Mouse (Mus musculus) adrenal gland, postnatal 4 days (tissue): ENCODE measurements at regions not wholly inside any gene's neighbourhood (a gene's known extent, or its start where the extent isn't known, plus 50 kb on each side); places are given as distances from the start of the nearest gene placed in this dataset.
"Not testable (repeated sequence)": the region's sequence is repeated elsewhere in the genome, so short reads cannot be mapped to it uniquely, and the experiment has no call there.

Source experiments
- DNase-seq, 2 experiments: peaks; one replicate each; pipeline ENCODE4 v3.0.0; 2021 to 2022; ENCODE audit warnings: low spot score in 2 of 2, mixed read lengths in 2 of 2

DNA sequence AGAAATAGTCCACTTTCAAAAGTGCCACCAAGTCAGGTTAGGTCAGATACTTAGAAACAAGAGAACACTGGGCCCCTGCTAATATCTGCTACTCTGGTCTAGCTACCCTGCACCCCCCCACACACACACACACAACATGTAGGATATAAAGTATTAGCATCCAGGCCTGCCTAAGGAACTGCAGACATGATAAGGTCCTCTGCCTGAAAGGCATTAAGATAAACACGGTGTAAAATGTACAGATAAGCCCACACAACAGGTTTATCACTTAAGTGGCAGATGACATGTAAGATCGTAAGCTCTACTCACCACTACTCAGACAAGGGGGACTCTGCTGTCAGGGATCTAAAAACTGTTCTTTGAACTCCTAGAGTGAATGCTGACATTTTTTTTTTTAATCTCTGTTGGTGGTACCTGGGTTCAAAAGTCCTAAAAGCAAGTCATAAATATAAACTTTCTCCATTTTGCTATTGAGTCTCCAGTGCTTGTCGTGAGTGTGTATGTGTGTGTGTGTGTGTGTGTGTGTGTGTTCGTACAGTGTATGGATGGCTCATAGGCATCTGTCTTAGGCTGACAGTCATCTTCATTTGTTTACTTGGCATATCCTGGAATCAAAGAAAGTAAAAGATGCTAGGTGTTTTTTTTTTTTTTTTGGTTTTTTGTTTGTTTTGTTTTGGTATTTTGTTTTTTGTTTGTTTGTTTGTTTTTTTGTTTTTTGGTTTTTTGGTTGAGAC, 52.2 kb downstream of the Gm9817 start:
- no peak for DNase-seq

DNA sequence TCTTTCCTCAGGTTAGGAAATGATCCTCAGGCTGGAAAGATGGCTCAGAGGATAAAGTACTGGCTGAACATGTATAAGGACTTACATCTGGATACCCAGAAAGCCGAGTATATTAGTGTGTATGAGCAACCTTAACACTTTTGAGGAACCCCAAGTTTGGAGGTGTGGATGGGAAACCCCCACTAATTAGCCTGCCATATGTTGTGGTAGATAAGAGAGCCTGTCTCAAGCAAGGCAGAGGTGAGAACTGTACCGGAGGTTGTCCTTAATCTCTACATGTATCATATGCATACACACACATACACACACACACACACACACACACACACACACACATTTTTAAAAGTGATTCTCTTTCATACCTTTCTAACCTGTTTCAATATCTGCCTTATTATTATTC, 62.1 kb downstream of the Gm9817 start:
- DNase-seq: no peak

DNA sequence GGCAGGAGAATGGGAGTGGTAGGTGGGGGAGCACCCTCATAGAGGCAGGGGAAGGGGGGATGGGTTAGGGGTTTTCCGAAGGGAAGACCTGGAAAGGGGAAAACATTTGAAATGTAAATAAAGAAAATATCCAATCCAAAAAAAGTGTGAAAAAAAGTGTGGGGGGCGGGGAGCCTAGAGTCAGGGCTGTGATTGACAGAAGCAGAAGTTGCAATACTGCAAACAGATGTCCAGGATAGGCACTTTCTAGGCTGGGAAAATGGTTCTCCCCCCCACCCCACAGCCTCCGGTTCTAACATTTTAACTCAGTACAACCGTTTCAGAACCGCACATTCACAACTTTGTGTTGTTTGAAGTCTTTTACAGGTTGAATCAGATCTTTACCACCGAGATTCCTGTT, 66.6 kb downstream of the Gm9817 start:
- no peak for DNase-seq

DNA sequence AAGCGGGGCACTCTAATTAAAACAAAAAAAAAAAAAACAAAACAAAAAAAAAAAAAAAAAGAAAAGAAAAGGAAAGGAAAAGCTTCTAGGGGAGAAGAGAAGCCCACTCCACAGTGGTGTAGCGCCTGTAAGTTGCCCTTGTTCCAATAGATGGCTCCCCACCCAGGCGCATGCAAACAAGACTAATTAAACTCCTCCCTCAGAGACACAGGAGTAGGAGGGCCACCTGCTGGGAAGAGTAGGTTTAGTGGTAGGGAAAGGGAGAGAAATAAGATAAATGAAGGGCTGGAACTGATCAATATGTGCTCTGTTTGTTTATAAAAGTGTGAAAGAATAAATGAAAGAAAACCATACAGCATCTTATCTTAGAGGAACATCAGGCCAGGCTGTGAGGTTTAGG, 77.7 kb downstream of the Gm9817 start:
- no peak for DNase-seq

DNA sequence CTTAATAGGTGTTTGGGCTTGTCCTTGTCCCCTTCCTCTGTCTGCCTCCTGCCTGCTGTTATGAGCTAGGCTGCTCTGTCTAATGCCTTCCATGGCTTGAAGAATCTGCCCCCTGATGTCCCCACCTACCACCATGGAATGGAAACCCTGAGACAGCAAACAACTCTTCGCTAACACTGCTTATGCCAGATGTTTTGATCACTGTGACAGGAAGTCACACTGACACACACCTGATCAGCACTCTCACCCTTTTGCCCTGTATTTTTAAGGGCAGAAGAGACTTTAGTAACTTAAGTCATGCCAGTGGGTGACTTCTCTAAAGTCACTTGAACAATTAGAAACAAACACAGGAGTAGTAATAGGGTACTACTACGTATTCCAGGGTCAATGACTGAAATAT, 78.5 kb downstream of the Gm9817 start:
- no peak for DNase-seq

DNA sequence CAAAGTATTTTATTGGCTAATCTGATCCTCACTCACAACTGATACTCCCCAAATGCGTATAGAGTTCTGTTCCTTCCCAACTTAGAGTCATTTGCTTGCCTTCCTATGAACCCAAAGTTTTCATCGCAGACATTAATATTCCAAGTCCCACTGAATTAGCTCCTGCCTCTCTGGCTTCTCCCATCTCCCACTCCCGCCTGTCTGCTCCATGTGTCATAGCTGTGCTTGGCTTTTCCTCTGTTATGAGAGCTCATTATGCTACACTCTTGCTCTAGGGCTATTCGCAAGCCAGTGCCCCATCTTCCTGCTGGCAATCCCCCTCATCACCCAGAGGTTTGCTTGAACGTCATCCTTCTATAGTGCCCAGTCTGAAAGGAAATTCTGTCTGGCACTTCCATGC, 81.8 kb downstream of the Gm9817 start:
- no peak for DNase-seq

DNA sequence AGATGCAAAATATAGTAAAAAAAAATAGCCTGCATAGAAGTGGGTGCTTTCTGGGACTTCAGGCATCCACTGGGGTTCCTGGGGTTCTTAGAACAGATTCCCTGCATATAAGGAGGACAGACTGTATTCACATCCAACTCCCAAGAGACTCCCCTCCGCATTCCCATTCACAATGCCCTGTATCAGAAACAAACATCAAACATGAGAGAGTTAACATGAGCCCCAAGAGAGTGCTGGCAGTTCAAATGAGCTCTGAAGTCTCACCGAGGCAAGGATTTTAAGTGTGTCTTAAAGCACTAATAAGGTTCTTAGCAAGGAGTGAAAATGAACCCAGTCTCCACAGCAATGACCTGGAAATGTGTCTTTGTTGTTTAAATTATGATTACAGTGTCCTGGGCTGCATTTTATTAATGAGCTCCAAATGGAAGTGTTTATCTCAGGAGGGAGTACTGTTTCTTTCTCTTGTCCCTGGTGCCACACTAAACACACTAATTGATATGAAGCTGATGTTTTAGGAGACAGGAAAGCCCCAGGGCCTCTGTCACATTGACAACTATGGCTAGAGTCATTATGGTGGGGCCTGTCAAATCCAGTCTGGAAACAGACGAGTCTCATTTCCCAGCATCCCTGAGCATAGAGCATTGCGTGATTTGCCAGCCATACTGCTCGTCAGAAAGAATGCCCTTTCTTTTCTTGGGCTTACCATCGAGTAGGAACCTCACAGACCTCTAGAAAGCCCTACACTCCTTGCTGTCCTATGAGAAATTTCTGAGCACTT, 85.7 kb downstream of the Gm9817 start:
- no peak for DNase-seq

DNA sequence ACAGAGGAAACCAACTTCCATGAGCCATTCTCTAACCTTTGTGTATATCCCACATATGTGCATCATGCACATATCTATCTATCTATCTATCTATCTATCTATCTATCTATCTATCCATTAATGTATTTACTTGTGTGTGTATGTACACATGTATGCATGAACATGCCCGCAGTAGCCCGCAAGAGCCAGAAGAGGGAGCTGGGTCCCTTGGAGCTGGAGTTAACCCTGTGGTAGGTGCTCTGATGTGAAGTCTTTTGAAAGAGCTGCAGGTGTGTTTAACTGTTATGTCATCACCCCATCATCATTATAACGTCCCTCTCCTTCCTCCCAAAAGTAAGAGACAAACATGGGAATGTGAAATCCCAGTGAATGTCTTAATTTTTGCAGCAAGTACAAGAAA, 86.7 kb downstream of the Gm9817 start:
- DNase-seq: no peak

DNA sequence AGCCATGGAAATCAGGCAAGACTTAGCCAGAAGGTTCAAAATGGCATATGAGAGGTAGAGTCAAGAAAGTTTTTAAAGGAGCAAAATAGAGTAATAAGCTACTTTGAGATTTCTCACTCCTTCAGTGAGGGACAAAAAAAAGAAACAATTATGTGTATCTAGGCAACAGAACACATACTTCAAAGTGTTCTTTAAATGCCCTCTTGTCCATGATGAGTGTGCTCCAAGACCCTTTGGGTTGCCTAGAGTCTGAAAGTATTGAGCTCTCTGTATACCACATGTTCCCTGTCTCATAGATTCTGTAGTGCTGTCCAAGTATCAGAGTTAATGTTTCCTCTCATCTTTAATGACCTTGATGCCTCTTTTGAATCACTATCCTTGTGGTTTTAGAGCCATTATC, 91.2 kb downstream of the Gm9817 start:
- DNase-seq: no peak

DNA sequence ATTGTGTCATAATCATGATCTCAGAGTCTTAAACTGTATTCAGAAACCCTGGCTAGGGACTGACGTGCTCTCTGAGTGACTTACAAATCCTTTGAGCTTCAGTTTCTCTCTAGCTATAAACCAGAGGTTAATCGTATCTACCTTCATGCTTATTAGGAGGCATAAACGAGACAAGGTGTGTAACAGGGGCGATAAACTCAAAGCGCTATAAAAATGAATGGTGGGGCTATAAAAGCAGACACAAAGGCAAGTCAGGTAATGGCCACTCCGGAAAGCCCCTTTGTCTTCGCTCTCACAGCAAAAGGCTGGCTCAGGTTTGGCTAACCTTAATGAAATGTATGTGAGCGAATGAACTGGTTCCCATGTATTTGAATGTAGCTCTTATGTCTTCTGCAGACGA, 94.6 kb downstream of the Gm9817 start:
- DNase-seq: no peak

DNA sequence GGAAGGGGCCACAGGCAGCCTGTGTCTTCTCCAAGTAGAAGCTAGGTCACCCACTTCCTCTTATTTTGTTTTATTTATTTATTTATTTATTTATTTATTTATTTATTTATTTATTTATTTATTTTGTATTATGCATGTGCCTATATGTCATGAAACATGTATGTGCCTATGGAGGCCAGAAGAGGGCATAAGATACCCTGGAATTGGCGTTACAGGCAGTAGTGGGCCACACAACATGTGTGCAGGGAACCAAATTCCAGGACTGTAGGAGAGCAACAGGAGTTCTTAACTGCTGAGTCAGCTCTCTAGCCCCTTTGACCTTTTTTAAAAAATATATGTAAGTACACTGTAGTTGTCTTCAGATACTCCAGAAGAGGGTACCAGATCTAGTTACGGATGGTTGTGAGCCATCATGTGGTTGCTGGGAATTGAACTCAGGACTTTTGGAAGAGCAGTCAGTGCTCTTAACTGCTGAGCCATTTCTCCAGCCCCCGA, 97.3 kb downstream of the Gm9817 start:
- DNase-seq: not testable (repeated sequence)

DNA sequence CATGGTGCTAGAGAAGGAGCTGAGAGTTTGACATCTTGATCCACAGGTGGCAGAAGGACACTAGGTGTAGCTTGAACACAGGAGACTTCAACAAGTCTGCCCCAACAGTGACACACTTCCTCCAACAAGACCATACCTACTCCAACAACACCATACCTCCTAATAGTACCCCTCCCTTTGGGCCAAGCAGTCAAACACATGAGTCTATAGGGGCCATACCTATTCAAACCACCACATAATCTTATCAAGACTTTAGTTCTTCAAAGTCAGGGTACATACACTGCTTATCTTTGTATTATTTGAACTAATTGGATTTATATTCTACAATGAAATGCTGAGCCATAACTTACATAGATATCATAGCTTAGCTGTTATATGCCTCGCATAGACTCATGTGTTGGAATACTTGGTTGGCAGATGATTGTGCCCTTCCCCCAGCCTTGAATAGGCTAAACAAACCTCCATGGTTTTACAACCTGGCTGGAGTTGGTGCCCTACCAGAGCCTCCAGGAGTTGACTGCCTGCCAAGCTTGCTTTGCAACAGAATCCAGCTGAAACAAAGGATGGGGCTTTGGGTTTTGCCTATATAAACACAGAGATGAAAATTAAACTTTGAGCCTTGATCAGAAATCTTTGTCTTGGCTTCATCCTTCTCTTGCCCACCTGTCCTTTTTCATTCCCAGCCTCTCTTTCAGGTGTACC, 103.2 kb downstream of the Gm9817 start:
- DNase-seq: no peak

DNA sequence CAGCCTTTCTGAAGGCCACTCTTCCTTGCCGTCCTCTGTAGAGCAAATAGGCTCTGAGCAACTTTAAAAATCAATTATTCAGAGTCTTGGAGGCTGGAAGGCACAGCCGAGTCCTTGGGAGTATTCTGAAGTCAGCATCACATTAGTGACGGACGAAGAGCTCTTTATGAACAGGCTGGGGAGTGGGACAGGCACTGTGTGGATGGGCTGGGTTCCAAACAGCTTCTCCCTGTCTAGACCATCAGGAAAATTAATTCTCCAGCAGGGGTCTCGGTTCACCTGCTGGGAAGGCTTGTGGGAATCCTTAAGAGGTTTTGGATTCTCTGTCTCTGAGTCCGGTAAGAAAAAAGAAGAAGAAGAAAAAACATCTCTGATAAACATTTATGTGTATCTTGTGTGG, 110.9 kb downstream of the Gm9817 start:
- DNase-seq: no peak

DNA sequence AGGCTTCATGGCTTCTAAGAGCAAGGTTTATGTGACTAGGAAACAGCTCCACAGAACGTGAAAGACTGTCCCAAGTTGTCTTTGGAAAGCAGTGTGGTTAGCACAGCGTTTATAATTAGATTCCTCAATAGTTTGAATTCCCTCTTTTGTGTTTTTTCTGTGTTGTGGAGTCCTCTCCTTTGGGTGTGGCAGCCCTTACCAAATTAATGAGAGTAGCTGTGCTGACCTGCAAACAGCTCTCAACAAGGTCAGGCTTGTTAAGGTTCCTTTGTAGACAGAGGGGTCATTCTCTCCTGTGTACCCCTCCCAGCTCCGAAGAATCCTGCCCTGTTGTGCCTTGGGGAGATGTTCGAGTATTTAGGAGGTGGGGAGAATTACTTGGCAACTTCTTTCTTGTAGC, 111.7 kb downstream of the Gm9817 start:
- no peak for DNase-seq

DNA sequence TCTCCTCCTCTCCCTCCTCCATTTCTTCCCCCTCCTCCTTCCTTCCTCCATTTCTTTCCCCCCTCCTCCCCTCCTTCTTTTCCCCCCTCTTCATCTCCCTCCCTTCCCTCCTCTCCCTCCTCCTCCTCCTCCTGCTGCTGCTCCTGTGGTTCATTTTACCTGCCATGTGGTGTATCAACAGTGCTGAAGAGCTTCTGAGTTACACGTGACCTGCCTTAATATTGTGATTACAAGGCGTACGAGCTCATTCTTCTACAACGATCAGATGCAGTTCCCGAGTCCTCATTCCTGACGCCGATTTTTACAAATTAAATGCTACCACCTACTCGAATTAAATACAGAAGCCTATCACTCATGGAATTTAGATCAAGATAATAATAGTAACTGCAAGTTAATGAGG, 113.6 kb downstream of the Gm9817 start:
- DNase-seq: no peak

DNA sequence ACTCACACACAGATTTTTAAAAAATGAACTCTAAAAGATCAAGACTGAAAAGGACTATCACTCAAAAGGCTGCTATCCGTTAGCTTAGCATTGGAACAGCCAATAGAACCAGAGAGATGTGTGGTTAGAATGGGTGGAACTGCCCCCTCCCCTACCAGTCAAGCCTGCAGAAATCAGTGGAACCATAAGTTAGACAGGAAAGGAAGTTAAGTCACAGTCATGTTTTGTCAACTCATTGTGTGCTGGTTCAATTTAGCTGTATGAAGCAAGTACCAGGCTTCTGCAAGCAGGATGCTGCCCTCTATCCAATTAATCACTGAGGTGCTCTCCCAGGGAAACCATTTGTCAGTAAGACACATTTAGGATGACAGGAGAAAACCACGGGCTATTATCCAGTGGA, 117.1 kb downstream of the Gm9817 start:
- DNase-seq: no peak

DNA sequence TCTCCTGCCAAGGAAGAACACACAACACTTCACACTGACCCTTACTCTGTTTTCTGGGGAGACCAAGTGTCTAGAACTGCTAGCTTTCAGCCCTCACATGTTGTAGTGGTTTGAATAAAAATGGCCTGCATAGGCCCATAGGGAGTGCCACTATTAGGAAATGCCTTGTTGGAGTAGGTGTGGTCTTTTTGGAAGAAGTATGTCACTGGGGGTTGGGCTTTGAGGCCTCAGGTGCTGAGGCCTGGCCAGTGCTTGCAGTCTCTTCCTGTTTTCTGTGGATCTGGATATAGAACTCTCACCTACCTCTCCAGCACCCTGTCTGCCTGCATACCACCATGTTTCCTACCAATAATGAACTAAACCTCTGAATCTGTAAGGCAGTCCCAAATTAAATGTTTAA, 117.9 kb downstream of the Gm9817 start:
- no peak for DNase-seq

DNA sequence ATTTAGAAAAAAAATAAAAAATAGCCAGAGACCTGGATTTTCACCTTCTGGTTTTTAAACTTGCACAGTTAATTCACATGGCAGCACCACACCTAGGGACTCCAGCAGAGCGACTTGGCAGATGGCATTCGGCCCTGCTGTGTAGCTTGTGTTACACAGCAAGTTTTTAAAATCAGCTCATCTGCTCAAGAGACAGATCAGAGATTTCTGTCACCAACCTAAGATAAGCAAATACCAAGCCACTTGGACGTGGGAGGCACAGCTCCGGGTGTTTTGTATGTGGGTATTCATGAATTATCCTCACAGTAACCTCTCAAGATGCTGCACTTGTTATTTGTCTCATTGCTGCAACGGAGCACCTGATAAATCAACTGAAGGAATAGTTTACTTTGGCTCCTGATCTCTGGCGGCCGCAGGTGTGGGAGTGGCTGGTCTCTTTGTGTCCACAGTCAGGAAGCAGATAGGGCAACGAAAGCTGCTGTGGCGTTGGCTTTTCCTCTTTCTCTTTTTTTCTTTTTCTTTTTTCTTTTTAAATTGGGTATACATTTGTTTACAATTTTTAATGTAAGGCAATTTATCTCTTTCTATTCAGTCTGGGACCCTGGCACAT, 122.1 kb downstream of the Gm9817 start:
- DNase-seq: no peak

DNA sequence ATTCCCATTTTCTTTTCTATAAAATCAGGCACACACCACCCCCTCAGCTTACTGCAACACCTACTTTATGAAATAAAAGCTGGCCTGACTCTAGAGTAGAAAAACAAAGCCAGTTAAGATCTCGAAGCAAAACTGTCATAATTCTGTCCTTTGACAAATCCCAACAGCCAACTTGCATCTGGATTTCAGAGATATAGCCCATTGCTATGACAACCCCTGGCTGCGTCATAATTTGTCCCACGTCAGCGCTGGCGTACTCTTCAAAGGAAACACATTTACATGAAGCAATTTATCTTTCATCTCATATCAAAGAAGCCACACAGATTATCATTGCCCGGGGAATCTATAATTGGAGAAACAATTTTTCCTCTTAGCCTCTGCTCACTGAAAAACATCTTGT, 126.4 kb downstream of the Gm9817 start:
- DNase-seq: peak in 1 of 2 experiments; percentile 10

DNA sequence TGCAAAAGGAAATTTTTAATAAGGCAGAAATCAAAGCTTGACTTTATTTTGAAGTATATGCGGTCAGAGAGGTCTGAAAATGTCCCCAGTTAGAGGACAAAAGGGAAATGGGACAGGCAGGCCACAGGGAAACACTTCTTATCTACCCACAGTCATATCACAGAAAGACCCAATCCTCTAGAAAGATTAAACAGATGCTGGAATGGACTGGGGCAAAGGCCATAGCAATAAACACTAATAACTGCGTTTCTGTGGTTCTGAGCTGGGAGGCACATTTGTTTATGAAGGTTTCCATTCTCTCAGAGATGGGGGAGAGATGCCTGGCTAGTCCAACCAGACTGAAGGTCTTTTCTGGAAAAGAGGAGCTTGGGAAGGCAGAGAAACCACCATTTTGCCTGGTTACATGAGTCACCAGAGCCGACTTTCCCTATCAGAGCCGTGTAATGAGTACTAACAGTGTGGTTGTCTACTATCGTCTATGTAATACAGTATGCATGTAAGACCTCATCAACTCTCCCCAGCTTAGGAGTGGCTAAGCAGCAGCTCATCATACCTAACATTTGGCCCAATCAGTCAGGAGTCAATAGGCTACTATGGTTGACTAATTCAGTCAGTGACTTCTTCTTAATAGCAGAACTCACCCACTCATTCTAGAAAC, 130.2 kb downstream of the Gm9817 start:
- DNase-seq: no peak

DNA sequence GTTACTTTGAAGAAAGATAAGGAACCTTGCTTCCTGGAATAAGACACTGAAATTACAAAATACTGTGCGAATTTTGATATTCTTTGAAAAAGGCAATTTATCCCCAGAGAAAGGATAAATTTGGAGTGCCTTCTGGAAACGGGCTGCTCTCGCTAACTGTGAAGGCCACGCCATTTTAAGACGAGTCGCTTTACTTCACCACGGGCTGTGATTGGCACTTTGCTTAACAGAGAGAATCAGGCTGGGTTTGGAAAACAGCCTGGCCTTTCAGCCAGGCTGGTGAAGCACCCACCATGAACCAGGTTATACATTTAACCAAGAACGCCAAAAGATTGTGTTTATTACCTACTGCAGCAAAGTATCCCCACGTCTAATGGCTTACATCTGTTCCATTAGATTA, 132.7 kb downstream of the Gm9817 start:
- DNase-seq: no peak
